In the genomic region with DNA sequence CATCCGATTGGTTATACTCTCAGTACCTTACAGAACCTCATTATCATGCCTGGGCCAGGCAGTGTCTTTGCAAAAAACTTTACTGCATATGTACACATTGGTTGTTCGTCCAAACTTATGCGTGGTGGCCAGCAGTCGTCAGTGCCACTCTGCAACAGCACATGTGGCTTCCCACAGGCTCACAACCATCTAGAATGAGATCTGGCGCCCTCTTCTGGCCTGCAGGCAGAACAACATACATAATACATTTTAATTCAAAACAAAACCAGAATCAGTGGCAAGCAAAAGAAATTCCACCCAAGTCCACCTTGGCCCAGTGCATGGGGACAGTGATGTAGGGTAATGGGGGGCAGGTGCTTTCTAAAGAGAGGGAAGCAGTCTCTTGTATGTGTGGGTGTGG, we compare ENCODE assay signal across 7 mouse cellular contexts. TPM values are rescaled to one million over a fixed set of nuclear protein-coding genes. Genes with fewer than 3 reads are reported as not detected.
DNase-seq lines count a peak whose midpoint lies in the region; TF ChIP-seq lines count a peak whose summit lies in the region.
"Not testable (repeated sequence)": the region's sequence is repeated elsewhere in the genome, so short reads cannot be mapped to it uniquely, and the experiment has no call there.

No protein-coding gene starts in this region.

- H3K79me2 ChIP-seq in CH12.LX (replicated peaks; ENCODE audit: control insufficient read depth, extremely low read depth, insufficient read depth, poor library complexity, severe bottlenecking): not testable (repeated sequence)

- H3K4me3 ChIP-seq in CH12.LX (replicated peaks in 1 of 3; ENCODE audit: low read depth in 2 of 3, low read length in 2 of 3, poor library complexity in 1 of 3); cerebellum, adult 2 months (replicated peaks; ENCODE audit: insufficient read depth, low read depth, low read length); gastrocnemius, adult 2 months; layer of hippocampus, adult 2 months; lung, adult 2 months (replicated peaks; ENCODE audit: extremely low read depth, low read depth, low read length); spleen, adult 2 months (ENCODE audit: extremely low read depth, insufficient read depth, insufficient read length): not testable (repeated sequence)

- in situ Hi-C loops in CH12.LX (cut with MboI; ENCODE audit: low pct_ligation_motif_present, low pct_unique_long_range_greater_than_20kb, low sequenced_read_pairs): not testable (repeated sequence)

- TF ChIP-seq CTCF in CH12.LX (conservative IDR thresholded peaks at IDR 0.05 in 1 of 2, IDR thresholded peaks at IDR 0.05 in 1 of 2; ENCODE audit: low read depth in 2 of 2, low read length in 2 of 2): peak in 1 of 2 experiments; percentile 43; a peak in 2 of 4 replicates
- peak; percentile 28; the same call in 1 of the 2 replicates for TF ChIP-seq CTCF in cerebellum, adult 2 months (IDR thresholded peaks at IDR 0.05; ENCODE audit: borderline replicate concordance, insufficient read depth, low read depth, low read length)
- peak; percentile 37; the same call in 1 of the 2 replicates for TF ChIP-seq CTCF in gastrocnemius, adult 2 months (IDR thresholded peaks at IDR 0.05)
- TF ChIP-seq CTCF in layer of hippocampus, adult 2 months (conservative IDR thresholded peaks at IDR 0.05): peak; percentile 59
- TF ChIP-seq CTCF in lung, adult 2 months (IDR thresholded peaks at IDR 0.05; ENCODE audit: insufficient read depth, low read length): peak; percentile 29; the same call in 1 of the 2 replicates
- peak; percentile 14; the same call in 1 of the 2 replicates for TF ChIP-seq CTCF in spleen, adult 2 months (IDR thresholded peaks at IDR 0.05; ENCODE audit: extremely low read depth, insufficient read depth, insufficient read length, insufficient replicate concordance)

- dilution Hi-C loops in CH12.LX (cut with MboI; ENCODE audit: extremely low pct_ligation_motif_present, extremely low pct_unique_long_range_greater_than_20kb, low sequenced_read_pairs): not testable (repeated sequence)

- DNase-seq in CH12.LX (ENCODE audit: extremely low read depth) (peak; percentile 21), R1 (ENCODE audit: low read depth, low spot score) (peak; percentile 65)
- DNase-seq in cerebellum, adult 2 months; gastrocnemius, adult 2 months; layer of hippocampus, adult 2 months (ENCODE audit: low spot score in 2 of 2); lung, adult 2 months; spleen, adult 2 months (ENCODE audit: low read depth in 1 of 2, low spot score in 2 of 2): not testable (repeated sequence)

- not testable (repeated sequence) for TF ChIP-seq EP300 in CH12.LX (IDR thresholded peaks at IDR 0.05; ENCODE audit: low read length)

- intact Hi-C loops in gastrocnemius, adult 2 months (cut with DNase I): not testable (repeated sequence)

- H3K9ac ChIP-seq in CH12.LX (ENCODE audit: insufficient read depth, low read depth): not testable (repeated sequence)

- H3K4me1 ChIP-seq in CH12.LX (ENCODE audit: control insufficient read depth in 1 of 2, insufficient read depth in 2 of 2); cerebellum, adult 2 months (ENCODE audit: control insufficient read depth, insufficient read depth, low read length); lung, adult 2 months (ENCODE audit: control insufficient read depth, insufficient read depth, low read length); spleen, adult 2 months (ENCODE audit: control insufficient read depth, insufficient read depth, insufficient read length): not testable (repeated sequence)

- H3K27me3 ChIP-seq in CH12.LX (replicated peaks); cerebellum, adult 2 months (ENCODE audit: control insufficient read depth, insufficient read depth, low read length); spleen, adult 2 months (ENCODE audit: control insufficient read depth, insufficient read depth, low read length): not testable (repeated sequence)

- not testable (repeated sequence) for H3K36me3 ChIP-seq in CH12.LX (replicated peaks in 1 of 2; ENCODE audit: control insufficient read depth in 1 of 2, insufficient read depth in 1 of 2, low read length in 1 of 2); spleen, adult 2 months (ENCODE audit: control insufficient read depth, insufficient read depth, low read length)

- not testable (repeated sequence) for TF ChIP-seq POLR2A in CH12.LX (IDR thresholded peaks at IDR 0.05; ENCODE audit: low read depth, low read length); cerebellum, adult 2 months (IDR thresholded peaks at IDR 0.05; ENCODE audit: borderline replicate concordance, insufficient read depth, low read length); lung, adult 2 months (IDR thresholded peaks at IDR 0.05; ENCODE audit: borderline replicate concordance, extremely low read depth, low read depth, low read length); spleen, adult 2 months (IDR thresholded peaks at IDR 0.05; ENCODE audit: low read depth, low read length)

- not testable (repeated sequence) for H3K4me2 ChIP-seq in CH12.LX (ENCODE audit: insufficient read depth, low read depth, poor library complexity, severe bottlenecking)

- not testable (repeated sequence) for H3K9me3 ChIP-seq in CH12.LX (replicated peaks; ENCODE audit: low read length)

- H3K27ac ChIP-seq in CH12.LX (ENCODE audit: insufficient read depth, low read depth); cerebellum, adult 2 months (ENCODE audit: insufficient read depth, low read length); gastrocnemius, adult 2 months; layer of hippocampus, adult 2 months; spleen, adult 2 months (ENCODE audit: insufficient read depth, low read length): not testable (repeated sequence)

- 57% methylated on average over 5 of the region's 5 CpGs for WGBS in cerebellum, adult 2 months
- WGBS in lung, adult 2 months: 54% methylated on average over 5 of the region's 5 CpGs
- 52% methylated on average over 5 of the region's 5 CpGs for WGBS in spleen, adult 2 months

- TF ChIP-seq RAD21 in CH12.LX (IDR thresholded peaks at IDR 0.05; ENCODE audit: low read depth, low read length): not testable (repeated sequence)

RNA-seq across cellular contexts. Expression of a gene that starts 12.3 kb away (rescaled TPM):
- total RNA-seq in CH12.LX (2012; rRNA removed) (55.8 and 61.7 TPM in 2 replicates), CH12.LX (2014; rRNA removed) (53.8 and 59.0 TPM in 2 replicates)
- 66.9 and 89.0 TPM in 2 replicates for polyA plus RNA-seq in CH12.LX (2012; ENCODE audit: insufficient read length, low read depth)
- 323 and 343 TPM in 2 replicates for polyA plus RNA-seq in cerebellum, adult 2 months (2012; rRNA removed)
- total RNA-seq in gastrocnemius, adult 2 months (2021): 100 to 1,000 TPM; 132 to 151 TPM
- total RNA-seq in layer of hippocampus, adult 2 months (2021): 100 to 1,000 TPM; 315 to 337 TPM
- polyA plus RNA-seq in lung, adult 2 months (2012; rRNA removed): 90.7 and 130 TPM in 2 replicates
- 39.1 and 57.8 TPM in 2 replicates for polyA plus RNA-seq in spleen, adult 2 months (2012; rRNA removed)

RNA-seq across cellular contexts. Expression of a gene that starts 38.0 kb away (rescaled TPM):
- total RNA-seq in CH12.LX (2012; rRNA removed) (8.7 and 12.3 TPM in 2 replicates), CH12.LX (2014; rRNA removed) (4.5 and 5.1 TPM in 2 replicates)
- 4.2 and 4.4 TPM in 2 replicates for polyA plus RNA-seq in CH12.LX (2012; ENCODE audit: insufficient read length, low read depth)
- 30.5 and 31.6 TPM in 2 replicates for polyA plus RNA-seq in cerebellum, adult 2 months (2012; rRNA removed)
- 100 to 1,000 TPM in 1 of 2 experiments, 10 to 100 TPM in 1; 78.9 to 103 TPM for total RNA-seq in gastrocnemius, adult 2 months (2021)
- 10 to 100 TPM; 29.1 to 30.8 TPM for total RNA-seq in layer of hippocampus, adult 2 months (2021)
- polyA plus RNA-seq in lung, adult 2 months (2012; rRNA removed): 26.9 and 32.0 TPM in 2 replicates
- polyA plus RNA-seq in spleen, adult 2 months (2012; rRNA removed): 17.8 and 23.6 TPM in 2 replicates
